ENCODE assay signal across 12 mouse cellular contexts in the genomic region with DNA sequence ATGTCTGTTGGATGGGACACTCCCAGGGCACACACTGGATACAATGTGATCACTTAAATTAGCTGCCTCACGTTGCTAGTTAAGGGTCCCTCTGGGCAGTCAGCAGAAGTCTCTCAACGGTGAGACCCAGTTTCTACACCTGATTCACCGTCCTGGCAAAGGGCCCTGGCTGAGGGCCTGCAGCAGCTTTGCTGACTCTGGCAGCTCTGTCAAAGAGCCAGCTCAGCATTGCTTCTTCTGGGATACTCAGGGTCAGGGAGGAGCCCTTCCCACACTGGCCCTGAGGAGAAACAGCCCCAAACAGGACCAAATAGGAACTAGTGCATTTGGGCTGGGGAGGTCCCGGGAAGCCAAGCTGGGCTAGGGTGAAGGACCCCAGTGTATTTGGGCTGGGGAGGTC. TPM values are rescaled to one million over a fixed set of nuclear protein-coding genes. Genes with fewer than 3 reads are reported as not detected.
DNase-seq lines count a peak whose midpoint lies in the region; ATAC-seq and TF ChIP-seq lines count a peak whose summit lies in the region.
"Had no signal": no experiment of that assay in that cellular context is flagged by ENCODE, and none has a peak within 500 bp of the region (broad histone marks: within the 10 kb centered on the region; RNA-seq: fewer than 3 reads in every experiment).

No protein-coding gene starts in this region.

- H3K79me2 ChIP-seq in liver, adult 2 months (ENCODE audit: control insufficient read depth, insufficient read depth, low read length) = no peaks in the 10 kb centered on the region

- no peak overlapping the region for H3K4me2 ChIP-seq in liver, embryonic 11.5 days
- no peak overlapping the region for H3K4me2 ChIP-seq in hindbrain, embryonic 13.5 days
- H3K4me2 ChIP-seq: embryonic facial prominence, embryonic 15.5 days; heart, embryonic 13.5 days had no signal

- H3K9me3 ChIP-seq in liver, embryonic 11.5 days (ENCODE audit: control insufficient read depth, low read length) = no peaks in the 10 kb centered on the region
- H3K9me3 ChIP-seq in hindbrain, embryonic 13.5 days = no peaks in the 10 kb centered on the region
- H3K9me3 ChIP-seq: embryonic facial prominence, embryonic 15.5 days; heart, embryonic 13.5 days had no signal

- no peaks in the 10 kb centered on the region for H3K4me1 ChIP-seq in liver, adult 2 months (ENCODE audit: control insufficient read depth, insufficient read depth, low read length)
- H3K4me1 ChIP-seq in liver, embryonic 11.5 days (replicated peaks; ENCODE audit: control insufficient read depth, insufficient read depth, low read length) = no peaks in the 10 kb centered on the region
- H3K4me1 ChIP-seq in hindbrain, embryonic 13.5 days (replicated peaks) = 0 out of 2 replicates have a peak, but pooled peaks cover 3% of the 10 kb centered on the region
- H3K4me1 ChIP-seq: embryonic facial prominence, embryonic 15.5 days; heart, embryonic 13.5 days had no signal

- TF ChIP-seq CTCF in liver, adult 2 months (IDR thresholded peaks at IDR 0.05; ENCODE audit: low read depth, low read length) = no peak

- H3K27me3 ChIP-seq in liver, adult 2 months (ENCODE audit: control insufficient read depth, insufficient read depth, low read length) = 0 out of 2 replicates have a peak, but pooled peaks cover 2% of the 10 kb centered on the region
- H3K27me3 ChIP-seq in liver, embryonic 11.5 days (replicated peaks; ENCODE audit: control insufficient read depth, insufficient read depth, low read length) = no peaks in the 10 kb centered on the region; the same call in 1 of the 2 replicates
- no peaks in the 10 kb centered on the region for H3K27me3 ChIP-seq in hindbrain, embryonic 13.5 days
- H3K27me3 ChIP-seq: embryonic facial prominence, embryonic 15.5 days had no signal

- no peak for TF ChIP-seq POLR2A in liver, adult 2 months (IDR thresholded peaks at IDR 0.05; ENCODE audit: extremely low read depth, insufficient read depth, low read length)

- WGBS in liver, adult 2 months = 37% methylated on average over 4 of the region's 4 CpGs
- WGBS in liver, embryonic 11.5 days = 71% methylated on average over 4 of the region's 4 CpGs
- 56% methylated on average over 4 of the region's 4 CpGs for WGBS in hindbrain, embryonic 13.5 days

- no peaks in the 10 kb centered on the region for H3K36me3 ChIP-seq in liver, adult 2 months (ENCODE audit: control insufficient read depth, insufficient read depth, low read length)
- no peaks in the 10 kb centered on the region for H3K36me3 ChIP-seq in liver, embryonic 11.5 days (ENCODE audit: control insufficient read depth, insufficient read depth, low read length)
- no peaks in the 10 kb centered on the region for H3K36me3 ChIP-seq in hindbrain, embryonic 13.5 days
- H3K36me3 ChIP-seq: embryonic facial prominence, embryonic 15.5 days; heart, embryonic 13.5 days had no signal

- DNase-seq in liver, adult 2 months (ENCODE audit: extremely low read depth, low read depth, low spot score) = peak; percentile 48
- DNase-seq in liver, embryonic 11.5 days (ENCODE audit: low spot score) = no peak
- DNase-seq in adrenal gland, postnatal 14 days = peak; percentile 83
- peak; percentile 88 for DNase-seq in cerebellum, adult 9-10 months
- DNase-seq in kidney, postnatal 36 days = peak; percentile 82 to 86
- no peak for DNase-seq in thymus, postnatal 10 days (ENCODE audit: low spot score in 2 of 2)
- DNase-seq: layer of hippocampus, adult 9-11 months; liver had no signal

- no peak for ATAC-seq in liver, embryonic 11.5 days (replicated peaks; ENCODE audit: low FRiP score)
- ATAC-seq in hindbrain, embryonic 13.5 days (ENCODE audit: low FRiP score) = no peak

- H3K9ac ChIP-seq in liver, adult 2 months (ENCODE audit: low read depth, low read length) = no peak overlapping the region
- no peak overlapping the region for H3K9ac ChIP-seq in liver, embryonic 11.5 days (ENCODE audit: low read depth, low read length)
- H3K9ac ChIP-seq in hindbrain, embryonic 13.5 days = no peak overlapping the region
- H3K9ac ChIP-seq: embryonic facial prominence, embryonic 15.5 days; heart, embryonic 13.5 days had no signal

- H3K4me3 ChIP-seq in liver, adult 2 months (ENCODE audit: insufficient read depth, low read depth, low read length) = no peak overlapping the region
- H3K4me3 ChIP-seq in liver, embryonic 11.5 days (ENCODE audit: low read depth, low read length) = no peak overlapping the region
- H3K4me3 ChIP-seq in hindbrain, embryonic 13.5 days = no peak overlapping the region
- H3K4me3 ChIP-seq: embryonic facial prominence, embryonic 15.5 days; heart, embryonic 13.5 days had no signal

- H3K27ac ChIP-seq in liver, adult 2 months (replicated peaks; ENCODE audit: insufficient read depth, low read depth, low read length) = 0 out of 2 replicates have a peak overlapping the region, but pooled peaks have one; percentile 24
- H3K27ac ChIP-seq in liver, embryonic 11.5 days (ENCODE audit: low read depth, low read length) = no peak overlapping the region
- H3K27ac ChIP-seq in hindbrain, embryonic 13.5 days = no peak overlapping the region
- H3K27ac ChIP-seq: embryonic facial prominence, embryonic 15.5 days; heart, embryonic 13.5 days had no signal

RNA-seq across cellular contexts. Expression of a gene that starts 7.5 kb away (rescaled TPM):
- total RNA-seq in liver, adult 2 months (2014; rRNA removed) = 2.7 and 3.5 TPM in 2 replicates
- polyA plus RNA-seq in liver, adult 2 months (2012; rRNA removed) = 1.6 and 2.9 TPM in 2 replicates
- 5.4 and 6.6 TPM in 2 replicates for polyA plus RNA-seq in liver, embryonic 11.5 days (2014; fragmentation: Nextera tagmentation; extraction: Ambion mirVana)
- 1.6 and 4.4 TPM in 2 replicates for total RNA-seq in adrenal gland, postnatal 14 days (2021)
- polyA plus RNA-seq in hindbrain, embryonic 13.5 days (2015; fragmentation: Nextera tagmentation; extraction: Ambion mirVana) = 0.84 and 0.95 TPM in 2 replicates

RNA-seq across cellular contexts. Expression of a gene that starts 57.4 kb away (rescaled TPM):
- total RNA-seq in liver, adult 2 months (2014; rRNA removed) = not detected in 2 replicates
- not detected in 2 replicates for polyA plus RNA-seq in liver, adult 2 months (2012; rRNA removed)
- 0.08 TPM in 1 of 2 replicates, not detected in the other for polyA plus RNA-seq in liver, embryonic 11.5 days (2014; fragmentation: Nextera tagmentation; extraction: Ambion mirVana)
- total RNA-seq in adrenal gland, postnatal 14 days (2021) = 0.15 TPM in 1 of 2 replicates, not detected in the other
- not detected in 2 replicates for polyA plus RNA-seq in hindbrain, embryonic 13.5 days (2015; fragmentation: Nextera tagmentation; extraction: Ambion mirVana)
- total RNA-seq: megakaryocyte-erythroid progenitor cell, adult 5-6 weeks had no signal
- polyA plus RNA-seq: heart, embryonic 13.5 days had no signal

RNA-seq across cellular contexts. Expression of a gene that starts 57.6 kb away (rescaled TPM):
- 0.37 and 1.1 TPM in 2 replicates for total RNA-seq in liver, adult 2 months (2014; rRNA removed)
- polyA plus RNA-seq in liver, adult 2 months (2012; rRNA removed) = 0.14 and 0.43 TPM in 2 replicates
- 0.17 TPM in 1 of 2 replicates, not detected in the other for polyA plus RNA-seq in liver, embryonic 11.5 days (2014; fragmentation: Nextera tagmentation; extraction: Ambion mirVana)
- total RNA-seq in adrenal gland, postnatal 14 days (2021) = not detected in 2 replicates
- not detected in 2 replicates for polyA plus RNA-seq in hindbrain, embryonic 13.5 days (2015; fragmentation: Nextera tagmentation; extraction: Ambion mirVana)
- total RNA-seq: megakaryocyte-erythroid progenitor cell, adult 5-6 weeks had no signal

Comparison
In these comparisons a context has a peak if more than half of its experiments do, and no peak if none do; other contexts are left out.
1. DNase-seq: peak in liver, adult 2 months (single experiment), adrenal gland, postnatal 14 days (single experiment), cerebellum, adult 9-10 months (single experiment) and kidney, postnatal 36 days (2 of 2); none in liver, embryonic 11.5 days (single experiment) and thymus, postnatal 10 days (0 of 2).